Mouse (Mus musculus): Measurements from ENCODE around the gene Sox15. TPM values are rescaled to one million over a fixed set of nuclear protein-coding genes. Genes with fewer than 3 reads are reported as not detected.

Gene Sox15
- total RNA-seq, 1 experiment: 6.6 TPM

GRCm38 (mm10) chr11:69682209-69682839 is 27.2 kb downstream of the Sox15 start:
- peaks cover 2 to 28% of the 10 kb centered on the region in 2 experiments for H3K4me1 ChIP-seq (ENCODE audit: control insufficient read depth in 2 of 2, insufficient read depth in 2 of 2, low read length in 2 of 2, poor library complexity in 1 of 2)
- H3K4me3 ChIP-seq (ENCODE audit: insufficient read depth in 1 of 2, low read depth in 1 of 2, low read length in 2 of 2, poor library complexity in 1 of 2, severe bottlenecking in 1 of 2): peak overlapping the region; percentile 93 to 98
- no peak for DNase-seq (ENCODE audit: low read depth, low spot score)
- peak overlapping the region; percentile 76 for H3K9ac ChIP-seq (ENCODE audit: insufficient read depth, low read depth, low read length, poor library complexity, severe bottlenecking)
- H3K27ac ChIP-seq (ENCODE audit: insufficient read depth, low read depth, low read length, poor library complexity, severe bottlenecking): peak overlapping the region; percentile 56
- H3K36me3 ChIP-seq (ENCODE audit: control insufficient read depth, insufficient read depth, low read length, poor library complexity, severe bottlenecking): peaks cover 24% of the 10 kb centered on the region
- H3K9me3 ChIP-seq (ENCODE audit: control insufficient read depth, insufficient read depth, low read depth, low read length): no peaks in the 10 kb centered on the region
- in situ Hi-C loops (cut with MboI; ENCODE audit: low sequenced_read_pairs in 2 of 2, unreplicated experiment in 2 of 2): no loop called here
- TF ChIP-seq ZC3H11A (IDR thresholded peaks at IDR 0.05; ENCODE audit: borderline replicate concordance, low read depth, low read length) (no peak), MAFK (IDR thresholded peaks at IDR 0.05; ENCODE audit: insufficient read depth, low read depth, low read length) (no peak), ZNF384 (IDR thresholded peaks at IDR 0.05; ENCODE audit: low read depth, low read length) (no peak), HCFC1 (IDR thresholded peaks at IDR 0.05; ENCODE audit: borderline replicate concordance, insufficient read depth, low read length) (no peak), CHD2 (IDR thresholded peaks at IDR 0.05; ENCODE audit: low read depth, low read length) (no peak)

DNA sequence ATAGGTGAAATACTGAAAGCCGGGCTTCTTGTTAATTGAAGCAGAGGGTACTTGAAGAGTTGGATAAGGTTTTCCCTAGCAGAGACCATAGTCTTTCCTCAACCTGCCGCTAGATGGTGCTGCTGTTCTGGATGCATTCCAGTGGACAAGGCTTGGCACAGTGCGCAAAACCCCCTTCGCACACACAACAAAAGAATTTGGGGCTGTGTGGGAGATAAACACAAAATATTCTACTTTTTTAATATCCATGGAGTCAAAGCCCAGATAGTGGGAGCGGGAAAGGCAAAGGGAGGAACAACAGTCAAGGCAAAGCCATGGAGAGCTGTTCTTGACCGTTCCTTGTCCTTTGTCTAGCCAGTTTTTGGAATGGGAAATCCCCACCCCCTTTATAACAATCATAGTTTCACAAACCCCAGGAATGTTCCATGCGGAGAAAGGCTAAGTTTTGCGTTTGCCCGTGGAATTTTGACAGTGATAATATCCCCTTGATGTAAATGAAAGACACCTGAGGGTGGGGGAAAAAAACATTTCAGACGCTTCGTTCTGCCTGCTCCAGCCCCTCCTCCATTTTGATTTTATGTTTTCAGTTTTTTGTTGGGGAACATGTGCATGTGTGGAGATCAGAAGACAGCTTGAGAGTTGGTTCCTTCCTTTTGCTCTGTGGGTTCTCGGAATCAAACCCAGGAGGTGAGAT is 27.9 kb downstream of the Sox15 start:
- Histone ChIP-seq H3K9ac (ENCODE audit: insufficient read depth, low read depth, low read length, poor library complexity, severe bottlenecking) (peak overlapping the region; percentile 76; the same call in 1 of the 2 replicates), H3K4me1 (ENCODE audit: control insufficient read depth in 2 of 2, insufficient read depth in 2 of 2, low read length in 2 of 2, poor library complexity in 1 of 2) (peaks cover 2 to 28% of the 10 kb centered on the region in 2 experiments), H3K27ac (ENCODE audit: insufficient read depth, low read depth, low read length, poor library complexity, severe bottlenecking) (peak overlapping the region; percentile 56; the same call in 1 of the 2 replicates), H3K9me3 (ENCODE audit: control insufficient read depth, insufficient read depth, low read depth, low read length) (no peaks in the 10 kb centered on the region), H3K4me3 (ENCODE audit: insufficient read depth in 1 of 2, low read depth in 1 of 2, low read length in 2 of 2, poor library complexity in 1 of 2, severe bottlenecking in 1 of 2) (peak overlapping the region; percentile 93 to 98), H3K36me3 (ENCODE audit: control insufficient read depth, insufficient read depth, low read length, poor library complexity, severe bottlenecking) (peaks cover 17% of the 10 kb centered on the region)
- TF ChIP-seq ZNF384 (IDR thresholded peaks at IDR 0.05; ENCODE audit: low read depth, low read length): no peak
- peak; percentile 43; the same call in 1 of the 2 replicates for TF ChIP-seq HCFC1 (IDR thresholded peaks at IDR 0.05; ENCODE audit: borderline replicate concordance, insufficient read depth, low read length)
- TF ChIP-seq ZC3H11A (IDR thresholded peaks at IDR 0.05; ENCODE audit: borderline replicate concordance, low read depth, low read length): peak; percentile 81; the same call in 1 of the 2 replicates
- DNase-seq (ENCODE audit: low read depth, low spot score): peak; percentile 93
- in situ Hi-C loops (cut with MboI; ENCODE audit: low sequenced_read_pairs in 2 of 2, unreplicated experiment in 2 of 2): no loop called here

- Histone ChIP-seq H3K9ac (ENCODE audit: insufficient read depth, low read depth, low read length, poor library complexity, severe bottlenecking) (peak overlapping the region; percentile 71), H3K4me3 (ENCODE audit: insufficient read depth in 1 of 2, low read depth in 1 of 2, low read length in 2 of 2, poor library complexity in 1 of 2, severe bottlenecking in 1 of 2) (peak overlapping the region in 1 of 2 experiments; percentile 63; a peak in 2 of 4 replicates), H3K4me1 (ENCODE audit: control insufficient read depth in 2 of 2, insufficient read depth in 2 of 2, low read length in 2 of 2, poor library complexity in 1 of 2) (peaks cover 2 to 28% of the 10 kb centered on the region in 2 experiments), H3K36me3 (ENCODE audit: control insufficient read depth, insufficient read depth, low read length, poor library complexity, severe bottlenecking) (peaks cover 11% of the 10 kb centered on the region), H3K27ac (ENCODE audit: insufficient read depth, low read depth, low read length, poor library complexity, severe bottlenecking) (peak overlapping the region; percentile 16; the same call in 1 of the 2 replicates), H3K9me3 (ENCODE audit: control insufficient read depth, insufficient read depth, low read depth, low read length) (no peaks in the 10 kb centered on the region)
- DNase-seq (ENCODE audit: low read depth, low spot score): no peak
- in situ Hi-C loops (cut with MboI; ENCODE audit: low sequenced_read_pairs in 2 of 2, unreplicated experiment in 2 of 2): no loop called here
- TF ChIP-seq HCFC1 (IDR thresholded peaks at IDR 0.05; ENCODE audit: borderline replicate concordance, insufficient read depth, low read length): no peak
- no peak for TF ChIP-seq ZC3H11A (IDR thresholded peaks at IDR 0.05; ENCODE audit: borderline replicate concordance, low read depth, low read length)
- no peak for TF ChIP-seq MAFK (IDR thresholded peaks at IDR 0.05; ENCODE audit: insufficient read depth, low read depth, low read length)
- TF ChIP-seq ZNF384 (IDR thresholded peaks at IDR 0.05; ENCODE audit: low read depth, low read length): no peak
- TF ChIP-seq CHD2 (IDR thresholded peaks at IDR 0.05; ENCODE audit: low read depth, low read length): no peak
Measured at GRCm38 (mm10) chr11:69683576-69683975, 28.5 kb downstream of the Sox15 start.

DNA sequence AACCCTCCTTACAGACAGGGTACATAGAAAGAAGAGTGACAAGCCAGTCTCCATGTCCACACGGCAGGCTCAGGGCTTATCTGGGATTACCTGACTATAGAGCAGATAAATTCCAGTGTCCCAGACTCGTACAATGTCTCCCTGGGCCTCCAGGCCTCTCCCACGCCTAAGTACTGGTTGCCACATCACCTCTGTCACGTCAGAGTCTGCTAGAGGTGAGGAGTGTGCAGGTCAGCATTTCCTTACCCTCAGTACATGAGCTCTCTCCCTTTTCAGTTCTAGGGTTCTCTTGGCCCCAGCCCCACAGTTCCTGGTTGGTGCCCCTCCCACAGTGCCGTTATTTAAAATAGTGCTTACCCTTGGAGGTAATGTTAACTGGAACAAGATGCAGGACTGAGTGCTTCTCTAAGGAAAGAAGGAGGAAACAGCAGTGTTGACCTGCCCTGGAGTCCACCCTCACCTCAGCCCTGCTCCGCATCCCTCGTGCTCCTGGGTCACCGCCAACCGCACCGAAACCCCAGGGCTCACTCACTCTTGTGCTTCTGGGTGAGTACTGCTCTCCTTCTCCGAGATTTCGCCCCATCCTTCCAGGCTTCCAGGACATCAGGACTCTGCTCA is 29.1 kb downstream of the Sox15 start:
- DNase-seq (ENCODE audit: low read depth, low spot score): no peak
- Histone ChIP-seq H3K27ac (ENCODE audit: insufficient read depth, low read depth, low read length, poor library complexity, severe bottlenecking) (peak overlapping the region; percentile 33; the same call in 1 of the 2 replicates), H3K9ac (ENCODE audit: insufficient read depth, low read depth, low read length, poor library complexity, severe bottlenecking) (peak overlapping the region; percentile 71), H3K9me3 (ENCODE audit: control insufficient read depth, insufficient read depth, low read depth, low read length) (no peaks in the 10 kb centered on the region), H3K36me3 (ENCODE audit: control insufficient read depth, insufficient read depth, low read length, poor library complexity, severe bottlenecking) (peaks cover 8% of the 10 kb centered on the region), H3K4me1 (ENCODE audit: control insufficient read depth in 2 of 2, insufficient read depth in 2 of 2, low read length in 2 of 2, poor library complexity in 1 of 2) (peaks cover 4 to 28% of the 10 kb centered on the region in 2 experiments), H3K4me3 (ENCODE audit: insufficient read depth in 1 of 2, low read depth in 1 of 2, low read length in 2 of 2, poor library complexity in 1 of 2, severe bottlenecking in 1 of 2) (peak overlapping the region; percentile 38 to 63)
- in situ Hi-C loops (cut with MboI; ENCODE audit: low sequenced_read_pairs in 2 of 2, unreplicated experiment in 2 of 2): no loop called here
- TF ChIP-seq ZNF384 (IDR thresholded peaks at IDR 0.05; ENCODE audit: low read depth, low read length) (no peak), HCFC1 (IDR thresholded peaks at IDR 0.05; ENCODE audit: borderline replicate concordance, insufficient read depth, low read length) (no peak), CHD2 (IDR thresholded peaks at IDR 0.05; ENCODE audit: low read depth, low read length) (no peak), ZC3H11A (IDR thresholded peaks at IDR 0.05; ENCODE audit: borderline replicate concordance, low read depth, low read length) (no peak), MAFK (IDR thresholded peaks at IDR 0.05; ENCODE audit: insufficient read depth, low read depth, low read length) (no peak)

All from ES-E14 (cell line).